Comparison of ENCODE assay signal across 23 mouse cellular contexts in the genomic region with DNA sequence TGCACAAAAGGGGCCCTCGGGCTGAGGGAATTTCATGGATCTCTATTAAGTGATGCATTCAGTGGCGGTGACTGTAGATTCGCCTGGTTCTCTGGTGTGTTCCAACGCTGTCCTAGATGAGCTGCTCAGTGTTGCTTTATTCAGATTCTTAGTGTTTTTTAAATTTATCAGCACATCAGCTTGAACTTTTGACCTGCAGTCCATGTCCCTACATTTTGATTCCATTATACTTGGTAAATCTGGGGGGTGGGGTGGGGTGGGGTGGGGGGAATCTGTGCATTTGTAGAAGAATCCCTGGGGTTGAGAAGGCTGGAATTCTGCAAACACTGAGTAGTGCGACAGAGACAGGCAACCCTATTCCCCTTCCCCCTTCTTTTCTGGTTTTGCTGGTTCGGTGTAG. TPM values are rescaled to one million over a fixed set of nuclear protein-coding genes. Genes with fewer than 3 reads are reported as not detected.
"Had no signal": no experiment of that assay in that cellular context is flagged by ENCODE, and none has a peak within 500 bp of the region (broad histone marks: within the 10 kb centered on the region; RNA-seq: fewer than 3 reads in every experiment).

A gene (minus strand): TSS at position 101 of the 400 bp plus-strand sequence.

- H3K27me3 ChIP-seq: lung, embryonic 15.5 days; megakaryocyte, embryonic 14.5 days; midbrain, embryonic 13.5 days; midbrain, embryonic 15.5 days; neural tube, embryonic 12.5 days had no signal

- DNase-seq: lung, adult 2 months; lung, postnatal 14 days; lung, postnatal 36 days; right cerebral cortex, postnatal 14 days; thymus, adult 18-20 months; thymus, postnatal 14 days; thymus, postnatal 36 days had no signal

- H3K9ac ChIP-seq: lung, embryonic 15.5 days; midbrain, embryonic 13.5 days; midbrain, embryonic 15.5 days; neural tube, embryonic 12.5 days had no signal

- H3K9me3 ChIP-seq: lung, embryonic 15.5 days; megakaryocyte, embryonic 14.5 days; midbrain, embryonic 13.5 days; midbrain, embryonic 15.5 days; neural tube, embryonic 12.5 days had no signal

- H3K36me3 ChIP-seq: lung, embryonic 15.5 days; midbrain, embryonic 13.5 days; midbrain, embryonic 15.5 days; neural tube, embryonic 12.5 days had no signal

- H3K4me1 ChIP-seq: lung, embryonic 15.5 days; megakaryocyte, embryonic 14.5 days; midbrain, embryonic 13.5 days; midbrain, embryonic 15.5 days; neural tube, embryonic 12.5 days had no signal

- H3K27ac ChIP-seq: lung, embryonic 15.5 days; macrophage; midbrain, embryonic 13.5 days; midbrain, embryonic 15.5 days; neural tube, embryonic 12.5 days had no signal

- H3K4me3 ChIP-seq: lung, embryonic 15.5 days; megakaryocyte, embryonic 14.5 days; midbrain, embryonic 13.5 days; midbrain, embryonic 15.5 days; neural tube, embryonic 12.5 days had no signal

RNA-seq across cellular contexts. Expression of the gene that starts here (rescaled TPM):
- total RNA-seq: megakaryocyte progenitor cell, adult 5-6 weeks; midbrain, postnatal 0 days; monocyte, adult 5-6 weeks; neutrophil, adult 5-6 weeks had no signal
- polyA plus RNA-seq: lung, adult 2 months; lung, embryonic 15.5 days; lung, postnatal 0 days; macrophage; midbrain, embryonic 11.5 days; midbrain, embryonic 13.5 days; midbrain, embryonic 15.5 days; midbrain, postnatal 0 days; neural tube, embryonic 12.5 days; neural tube, embryonic 14.5 days; spleen, adult 2 months; stomach, embryonic 14.5 days; stomach, embryonic 16.5 days had no signal
